Mouse (Mus musculus) midbrain, embryonic 16.5 days (tissue): ENCODE data around the gene Trip13. TPM values are rescaled to one million over a fixed set of nuclear protein-coding genes. Genes with fewer than 3 reads are reported as not detected.

Experiments
- ATAC-seq: fragments of 200-750 bp; cut with Nextera tagmentation; 2 replicates; pipeline ENCODE4 v1.8.0; 2017; ENCODE audit warnings: moderate TSS enrichment
- H3K27ac ChIP-seq: fragments of 300-500 bp; sonication (generic); 2 replicates; pipeline ENCODE4 v1.5.1; 2014; ENCODE audit warnings: mild to moderate bottlenecking, low read length, mixed read lengths
- H3K27me3 ChIP-seq: fragments of 300-500 bp; sonication (generic); 2 replicates; pipeline ENCODE4 v1.6.1; 2014; ENCODE audit warnings: low read depth, low read length, mixed read lengths; ENCODE audit not compliant: control insufficient read depth, insufficient read depth
- H3K36me3 ChIP-seq: fragments of 300-500 bp; sonication (generic); 2 replicates; pipeline ENCODE4 v1.6.1; 2014; ENCODE audit warnings: mild to moderate bottlenecking, low read length, moderate library complexity, mixed read lengths; ENCODE audit not compliant: control insufficient read depth, insufficient read depth
- H3K4me1 ChIP-seq: fragments of 300-500 bp; sonication (generic); 2 replicates; pipeline ENCODE4 v1.6.1; 2014; ENCODE audit warnings: mild to moderate bottlenecking, low read length, mixed read lengths; ENCODE audit not compliant: control insufficient read depth, insufficient read depth
- H3K4me2 ChIP-seq: fragments of 300-500 bp; sonication (generic); 2 replicates; pipeline ENCODE4 v1.6.1; 2014; ENCODE audit warnings: mild to moderate bottlenecking, low read length, mixed read lengths
- H3K4me3 ChIP-seq: fragments of 300-500 bp; sonication (generic); 2 replicates; pipeline ENCODE4 v1.5.1; 2014; ENCODE audit warnings: low read depth, mild to moderate bottlenecking, low read length, moderate library complexity, mixed read lengths
- H3K9ac ChIP-seq: fragments of 300-500 bp; sonication (generic); 2 replicates; pipeline ENCODE4 v1.6.1; 2014; ENCODE audit warnings: low read depth, low read length, mixed read lengths
- H3K9me3 ChIP-seq: fragments of 300-500 bp; sonication (generic); replicated peaks from 2 replicates; pipeline ENCODE4 v1.6.1; 2014; ENCODE audit warnings: mild to moderate bottlenecking, low read length, mixed read lengths; ENCODE audit not compliant: control insufficient read depth, poor library complexity, severe bottlenecking
- WGBS: fragments of 180-500 bp; shearing (Covaris S2); extraction: QIAGEN DNeasy Blood & Tissue Kit; methylation state at CpG from one replicate; pipeline ENCODE4 v1.1.7; 2014; 5-methylcytosine and 5-hydroxymethylcytosine counted together
- polyA plus RNA-seq: library from polyadenylated mRNA; unstranded; fragments of >200 nt; fragmentation: Nextera tagmentation; extraction: Ambion mirVana; gene quantifications from 2 replicates; pipeline ENCODE4 v1.2.1, GENCODE M21; 2015

Trip13 gene
- polyA plus RNA-seq, 1 experiment from 2014 or later = 10.4 TPM

DNA sequence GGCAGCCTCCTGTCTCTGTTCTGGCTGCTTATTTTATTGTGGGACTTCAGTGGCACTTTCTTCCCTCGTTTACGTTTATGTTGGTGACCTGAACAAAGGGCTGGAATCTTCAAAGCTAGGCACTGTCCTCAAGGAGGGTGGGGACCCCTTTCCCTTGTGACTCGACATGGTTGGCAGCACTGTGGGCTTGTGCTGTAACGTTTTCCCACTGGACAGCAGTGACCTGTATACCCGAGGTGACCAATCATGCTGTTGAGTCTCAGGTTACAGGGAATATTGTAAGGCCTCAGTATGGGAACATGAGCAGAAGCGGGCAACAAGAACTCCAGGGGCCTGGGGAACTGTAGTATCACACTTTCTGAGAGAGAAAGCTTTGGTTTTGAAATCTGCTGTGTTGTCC, 17.1 kb upstream of the Trip13 start:
- Histone ChIP-seq H3K4me3 (no peak overlapping the region), H3K9ac (no peak overlapping the region), H3K9me3 (no peaks in the 10 kb centered on the region), H3K36me3 (peaks cover 57% of the 10 kb centered on the region), H3K27me3 (no peaks in the 10 kb centered on the region), H3K4me1 (no peaks in the 10 kb centered on the region), H3K27ac (no peak overlapping the region), H3K4me2 (no peak overlapping the region)
- no peak for ATAC-seq
- WGBS = 74% methylated on average over 6 of the region's 6 CpGs

GRCm38 (mm10) chr13:73953551-73954130, 16.1 kb upstream of the Trip13 start:
- no peak for ATAC-seq
- H3K4me3 ChIP-seq = no peak overlapping the region
- no peaks in the 10 kb centered on the region for H3K4me1 ChIP-seq
- H3K4me2 ChIP-seq = no peak overlapping the region
- no peak overlapping the region for H3K27ac ChIP-seq
- H3K9ac ChIP-seq = no peak overlapping the region
- no peaks in the 10 kb centered on the region for H3K9me3 ChIP-seq
- WGBS = 97% methylated on average over 1 of the region's 1 CpGs
- H3K27me3 ChIP-seq = no peaks in the 10 kb centered on the region
- H3K36me3 ChIP-seq = peaks cover 61% of the 10 kb centered on the region

DNA sequence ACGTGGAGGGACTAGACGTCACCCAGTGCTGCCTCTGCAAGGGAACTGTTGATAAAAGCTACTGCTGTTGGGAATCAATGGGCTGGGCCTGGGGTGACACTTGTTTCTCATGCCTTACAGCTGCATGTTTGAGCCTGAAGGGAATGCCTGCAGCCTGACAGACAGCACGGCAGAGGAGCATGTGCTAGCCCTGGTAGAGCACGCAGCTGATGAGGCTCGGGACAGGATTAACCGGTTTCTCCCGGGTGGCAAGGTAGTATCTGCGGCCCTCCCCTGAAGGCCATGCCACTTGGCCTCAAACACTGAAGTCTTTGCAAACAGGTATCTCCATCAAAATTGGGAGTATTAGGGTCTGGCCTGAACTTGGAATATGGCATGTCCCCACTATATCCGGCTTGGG, 7.0 kb upstream of the Trip13 start:
- H3K4me2 ChIP-seq = no peak overlapping the region
- H3K9me3 ChIP-seq = no peaks in the 10 kb centered on the region
- H3K4me3 ChIP-seq = no peak overlapping the region
- H3K27ac ChIP-seq = no peak overlapping the region
- H3K27me3 ChIP-seq = no peaks in the 10 kb centered on the region
- H3K9ac ChIP-seq = no peak overlapping the region
- WGBS = 98% methylated on average over 9 of the region's 9 CpGs
- no peaks in the 10 kb centered on the region for H3K4me1 ChIP-seq
- no peak for ATAC-seq
- peaks cover 45% of the 10 kb centered on the region for H3K36me3 ChIP-seq

- Histone ChIP-seq H3K36me3 (peaks cover 22% of the 10 kb centered on the region), H3K27me3 (no peaks in the 10 kb centered on the region), H3K27ac (no peak overlapping the region), H3K4me1 (peaks cover 13% of the 10 kb centered on the region), H3K4me3 (no peak overlapping the region), H3K4me2 (no peak overlapping the region), H3K9me3 (no peaks in the 10 kb centered on the region), H3K9ac (no peak overlapping the region)
- 91% methylated on average over 5 of the region's 5 CpGs for WGBS
- no peak for ATAC-seq
These were observed 1.5 kb upstream of the Trip13 start for GRCm38 (mm10) chr13:73939101-73939500.

DNA sequence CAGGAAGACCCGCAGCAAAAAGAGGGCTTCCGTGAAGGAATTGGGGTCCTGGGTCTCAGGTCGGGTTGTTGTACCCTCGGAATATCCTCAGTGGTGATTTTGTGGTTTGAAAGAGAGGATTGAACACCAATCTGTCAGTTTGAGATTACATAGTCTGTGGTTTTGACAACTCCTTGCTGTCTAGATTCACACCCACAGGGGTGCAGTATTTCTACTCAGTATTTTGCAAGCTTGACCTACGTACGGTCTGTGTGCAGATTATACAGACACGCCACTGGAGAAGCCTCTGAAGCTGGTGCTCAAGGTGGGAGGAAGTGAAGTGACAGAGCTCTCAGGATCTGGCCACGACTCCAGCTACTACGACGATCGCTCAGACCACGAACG, 585 bp upstream of the Trip13 start:
- Histone ChIP-seq H3K9ac (peak overlapping the region; percentile 86), H3K27me3 (no peaks in the 10 kb centered on the region), H3K4me1 (peaks cover 13% of the 10 kb centered on the region), H3K4me2 (peak overlapping the region; percentile 87), H3K4me3 (peak overlapping the region; percentile 84), H3K9me3 (no peaks in the 10 kb centered on the region), H3K36me3 (peaks cover 16% of the 10 kb centered on the region), H3K27ac (peak overlapping the region; percentile 90)
- peak; percentile 57 for ATAC-seq
- 44% methylated on average over 13 of the region's 13 CpGs for WGBS

GRCm38 (mm10) chr13:73936938-73937320, 655 bp downstream of the Trip13 start:
- peaks cover 13% of the 10 kb centered on the region for H3K4me1 ChIP-seq

GRCm38 (mm10) chr13:73932201-73932600, 5.4 kb downstream of the Trip13 start:
- no peak overlapping the region for H3K27ac ChIP-seq
- no peak overlapping the region for H3K9ac ChIP-seq
- H3K4me1 ChIP-seq = peaks cover 5% of the 10 kb centered on the region
- ATAC-seq = no peak
- 85% methylated on average over 10 of the region's 10 CpGs for WGBS
- H3K36me3 ChIP-seq = no peaks in the 10 kb centered on the region; the same call in 1 of the 2 replicates
- H3K27me3 ChIP-seq = no peaks in the 10 kb centered on the region
- no peaks in the 10 kb centered on the region for H3K9me3 ChIP-seq
- no peak overlapping the region for H3K4me2 ChIP-seq
- no peak overlapping the region for H3K4me3 ChIP-seq

More at GRCm38 (mm10) chr13:73936938-73937320, 655 bp downstream of the Trip13 start:
- Histone ChIP-seq H3K27ac (no peak overlapping the region), H3K4me3 (peak overlapping the region; percentile 84), H3K36me3 (peaks cover 4% of the 10 kb centered on the region), H3K9me3 (no peaks in the 10 kb centered on the region), H3K27me3 (no peaks in the 10 kb centered on the region), H3K9ac (peak overlapping the region; percentile 86), H3K4me2 (peak overlapping the region; percentile 87)
- WGBS = 15% methylated on average over 5 of the region's 5 CpGs
- ATAC-seq = no peak

- no peak for ATAC-seq
- WGBS = 90% methylated on average over 4 of the region's 4 CpGs
- Histone ChIP-seq H3K4me3 (no peak overlapping the region), H3K9ac (no peak overlapping the region), H3K4me1 (no peaks in the 10 kb centered on the region), H3K4me2 (no peak overlapping the region), H3K27me3 (no peaks in the 10 kb centered on the region), H3K27ac (no peak overlapping the region), H3K9me3 (no peaks in the 10 kb centered on the region), H3K36me3 (peaks cover 2% of the 10 kb centered on the region)
These were observed 24.5 kb downstream of the Trip13 start for GRCm38 (mm10) chr13:73913066-73913465.

GRCm38 (mm10) chr13:73907683-73908412, 29.7 kb downstream of the Trip13 start:
- Histone ChIP-seq H3K27ac (no peak overlapping the region), H3K4me2 (no peak overlapping the region), H3K4me3 (no peak overlapping the region), H3K4me1 (no peaks in the 10 kb centered on the region), H3K27me3 (no peaks in the 10 kb centered on the region), H3K9ac (no peak overlapping the region), H3K36me3 (no peaks in the 10 kb centered on the region), H3K9me3 (no peaks in the 10 kb centered on the region)
- WGBS = 70% methylated on average over 2 of the region's 2 CpGs
- ATAC-seq = peak; percentile 89
